Mouse (Mus musculus) mouse embryonic stem cell (cell line): ENCODE results near the gene Rad51d.

ENCODE experiments used
- in situ Hi-C, 2 experiments: fragments of 300-500 bp; cut with MboI; formaldehyde crosslinking; loops; 1 replicate in 1 of 2; 3 replicates in 1 of 2; pipeline ENCODE4 v1.14.3; 2019 to 2020; ENCODE audit warnings: low sequenced_read_pairs in 2 of 2, low pct_unique_long_range_greater_than_20kb in 1 of 2, mixed read lengths in 1 of 2; ENCODE audit not compliant: unreplicated experiment in 1 of 2

Rad51d gene

DNA sequence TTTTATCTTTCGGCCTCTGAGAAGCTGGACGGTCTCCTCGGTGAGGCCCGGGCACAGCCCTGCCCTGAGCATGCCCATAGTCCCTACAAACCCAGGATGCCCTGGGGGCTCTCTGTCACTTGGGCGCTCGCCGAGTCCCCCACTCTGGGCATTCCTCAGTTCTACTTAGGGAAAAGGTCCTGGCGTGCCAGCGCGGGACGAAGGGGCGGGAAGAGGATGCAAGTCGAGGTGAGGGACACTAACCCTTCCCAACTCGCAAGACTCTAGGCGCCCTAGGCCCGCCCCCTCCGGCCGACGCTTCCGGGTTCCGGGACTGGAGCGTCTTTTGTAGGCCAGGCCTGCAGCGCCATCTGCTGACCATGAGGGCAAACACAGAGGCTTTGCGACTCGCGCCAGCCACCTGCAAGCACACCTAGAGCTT is at the start of gene Rad51d:
Gene Rad51d (minus strand): TSS at position 273 of the 421 bp plus-strand sequence.
- in situ Hi-C loops: loop anchor here in 1 of 2 experiments (25.0 kb wide), 1 partner anchor 278 kb away; no protein-coding TSS in a partner anchor

DNA sequence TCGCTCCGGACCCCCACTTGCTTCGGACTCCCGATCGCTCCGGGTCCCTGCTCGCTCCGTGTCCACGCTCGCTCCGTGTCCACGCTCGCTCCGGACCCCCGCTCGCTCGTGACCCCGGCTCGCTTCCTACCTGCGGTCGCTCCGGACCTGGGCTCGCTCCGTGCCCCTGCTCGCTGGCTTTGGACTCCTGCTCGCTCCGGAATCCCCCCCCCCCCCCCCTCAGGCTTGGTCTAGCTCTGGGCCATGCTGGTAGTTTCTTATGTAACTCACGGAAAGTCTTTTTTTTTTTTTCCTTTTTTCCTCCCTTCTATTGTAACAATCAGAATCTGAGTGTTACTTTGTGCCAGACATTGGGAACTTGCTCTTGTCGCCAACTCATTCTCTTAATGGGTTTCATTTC is 42.8 kb upstream of the Rad51d start:
- in situ Hi-C loops: loop anchor here in 1 of 2 experiments (25.0 kb wide), 2 partner anchors 479 to 546 kb away; partner anchors contain the start of genes Rasl10b and Tmem132e

DNA sequence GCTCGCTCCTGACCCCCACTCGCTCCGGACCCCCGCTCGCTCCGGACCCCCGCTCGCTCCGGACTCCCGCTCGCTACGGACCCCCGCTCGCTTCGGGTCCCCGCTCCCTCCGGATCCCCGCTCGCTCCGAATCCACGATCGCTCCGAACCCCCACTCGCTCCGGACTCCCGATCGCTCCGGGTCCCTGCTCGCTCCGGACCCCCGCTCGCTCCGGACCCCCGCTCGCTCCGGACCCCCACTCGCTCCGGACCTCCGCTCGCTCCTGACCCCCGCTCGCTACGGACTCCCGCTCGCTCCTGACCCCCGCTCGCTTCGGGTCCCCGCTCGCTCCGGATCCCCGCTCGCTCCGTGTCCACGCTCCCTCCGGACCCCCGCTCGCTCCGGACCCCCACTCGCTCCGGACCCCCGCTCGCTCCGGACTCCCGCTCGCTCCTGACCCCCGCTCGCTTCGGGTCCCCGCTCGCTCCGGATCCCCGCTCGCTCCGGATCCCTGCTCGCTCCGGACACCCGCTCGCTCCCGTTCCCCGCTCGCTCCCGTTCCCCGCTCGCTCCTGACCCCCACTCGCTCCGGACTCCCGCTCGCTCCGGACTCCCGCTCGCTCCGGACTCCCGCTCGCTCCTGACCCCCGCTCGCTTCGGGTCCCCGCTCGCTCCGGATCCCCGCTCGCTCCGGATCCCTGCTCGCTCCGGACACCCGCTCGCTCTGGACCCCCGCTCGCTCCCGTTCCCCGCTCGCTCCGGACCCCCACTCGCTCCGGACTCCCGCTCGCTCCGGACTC is 41.4 kb upstream of the Rad51d start:
- in situ Hi-C loops: loop anchor here in 1 of 2 experiments (25.0 kb wide), 2 partner anchors 480 to 545 kb away; partner anchors contain the start of genes Rasl10b and Tmem132e

DNA sequence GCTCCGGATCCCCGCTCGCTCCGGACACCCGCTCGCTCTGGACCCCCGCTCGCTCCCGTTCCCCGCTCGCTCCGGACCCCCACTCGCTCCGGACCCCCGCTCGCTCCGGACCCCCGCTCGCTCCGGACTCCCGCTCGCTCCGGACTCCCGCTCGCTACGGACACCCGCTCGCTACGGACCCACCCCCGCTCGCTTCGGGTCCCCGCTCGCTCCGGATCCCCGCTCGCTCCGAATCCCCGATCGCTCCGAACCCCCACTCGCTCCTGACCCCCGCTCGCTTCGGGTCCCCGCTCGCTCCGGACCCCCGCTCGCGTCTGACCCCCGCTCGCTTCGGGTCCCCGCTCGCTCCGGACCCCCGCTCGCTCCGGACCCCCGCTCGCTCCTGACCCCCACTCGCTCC is 40.7 kb upstream of the Rad51d start:
- in situ Hi-C loops: loop anchor here in 1 of 2 experiments (25.0 kb wide), 2 partner anchors 481 to 544 kb away; partner anchors contain the start of genes Rasl10b and Tmem132e

DNA sequence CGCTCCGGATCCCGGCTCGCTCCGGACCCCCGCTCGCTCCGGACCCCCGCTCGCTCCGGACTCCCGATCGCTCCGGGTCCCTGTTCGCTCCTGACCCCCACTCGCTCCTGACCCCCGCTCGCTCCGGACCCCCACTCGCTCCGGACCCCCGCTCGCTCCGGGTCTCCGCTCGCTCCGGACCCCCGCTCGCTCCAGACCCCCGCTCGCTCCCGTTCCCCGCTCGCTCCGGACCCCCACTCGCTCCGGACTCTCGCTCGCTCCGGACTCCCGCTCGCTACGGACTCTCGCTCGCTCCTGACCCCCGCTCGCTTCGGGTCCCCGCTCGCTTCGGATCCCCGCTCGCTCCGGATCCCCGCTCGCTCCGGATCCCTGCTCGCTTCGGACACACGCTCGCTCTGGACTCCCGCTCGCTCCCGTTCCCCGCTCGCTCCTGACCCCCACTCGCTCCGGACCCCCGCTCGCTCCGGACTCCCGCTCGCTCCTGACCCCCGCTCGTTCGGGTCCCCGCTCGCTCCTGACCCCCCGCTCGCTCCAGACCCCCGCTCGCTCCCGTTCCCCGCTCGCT is 40.1 kb upstream of the Rad51d start:
- in situ Hi-C loops: loop anchor here in 1 of 2 experiments (25.0 kb wide), 2 partner anchors 482 to 543 kb away; partner anchors contain the start of genes Rasl10b and Tmem132e

DNA sequence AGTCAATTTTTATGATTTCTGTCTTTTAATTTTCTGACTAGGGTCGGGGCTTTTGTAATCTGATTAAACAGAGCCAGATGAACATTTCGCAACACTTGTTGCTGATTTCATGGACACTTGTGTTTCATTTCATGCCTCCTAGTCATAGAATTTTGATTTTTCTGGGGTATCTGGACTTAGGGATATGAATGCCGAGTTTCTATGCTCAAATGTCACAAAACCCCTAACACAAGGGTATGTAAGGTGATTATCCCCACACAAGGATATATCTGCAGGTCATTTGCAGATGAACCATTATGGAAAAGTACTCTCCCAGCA is 39.2 kb upstream of the Rad51d start:
- in situ Hi-C loops: loop anchor here in 1 of 2 experiments (25.0 kb wide), 2 partner anchors 483 to 542 kb away; partner anchors contain the start of genes Rasl10b and Tmem132e

DNA sequence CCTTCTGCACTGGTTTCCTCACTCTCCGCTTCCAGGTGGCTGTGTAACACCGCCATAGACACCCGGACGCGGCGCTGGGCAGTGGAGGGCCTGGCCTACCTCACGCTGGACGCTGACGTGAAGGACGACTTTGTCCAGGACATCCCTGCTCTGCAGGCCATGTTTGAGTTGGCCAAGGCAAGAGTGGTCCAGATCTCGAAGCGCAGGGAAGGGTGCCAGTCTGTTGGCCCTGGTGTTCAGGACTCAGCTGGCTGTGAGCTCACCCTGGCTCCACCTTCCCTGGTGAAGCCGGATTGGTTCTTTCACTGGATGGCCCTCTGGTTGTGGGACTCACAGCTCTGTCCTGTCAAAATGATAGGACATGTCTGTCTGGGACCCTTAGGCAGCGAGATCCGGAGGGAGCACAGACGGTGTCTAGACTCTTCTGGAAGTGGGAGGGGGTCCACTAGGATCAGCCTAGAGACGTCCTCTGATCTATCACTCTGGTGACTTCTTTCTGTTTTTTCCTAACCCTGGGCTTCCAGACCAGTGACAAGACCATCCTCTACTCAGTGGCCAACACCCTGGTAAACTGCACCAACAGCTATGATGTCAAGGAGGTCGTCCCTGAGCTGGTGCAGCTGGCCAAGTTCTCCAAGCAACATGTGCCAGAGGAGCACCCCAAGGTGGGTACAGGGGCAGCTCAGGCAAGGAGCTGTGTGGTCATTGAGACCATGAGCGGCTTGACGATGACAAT is 38.7 kb upstream of the Rad51d start:
- in situ Hi-C loops: loop anchor here in 1 of 2 experiments (25.0 kb wide), 2 partner anchors 483 to 542 kb away; partner anchors contain the start of genes Rasl10b and Tmem132e

DNA sequence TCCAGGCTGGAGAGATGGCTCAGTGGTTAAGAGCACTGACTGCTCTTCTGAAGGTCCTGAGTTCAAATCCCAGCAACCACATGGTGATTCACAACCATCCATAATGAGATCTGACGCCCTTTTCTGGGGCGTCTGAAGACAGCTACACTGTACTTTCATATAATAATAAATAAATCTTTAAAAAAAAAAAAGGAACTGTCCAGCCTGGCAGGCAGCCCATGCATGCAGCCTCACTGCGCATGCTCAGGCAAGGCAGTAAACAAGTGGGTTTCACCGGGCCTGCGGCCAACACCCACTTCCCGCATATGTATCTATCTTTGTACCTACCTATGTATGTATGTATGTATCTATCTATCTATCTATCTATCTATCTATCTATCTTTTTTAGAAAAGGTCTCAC is 33.5 kb upstream of the Rad51d start:
- in situ Hi-C loops: loop anchor here in 1 of 2 experiments (25.0 kb wide), 1 partner anchor 263 kb away; the partner anchor contains the start of genes Slfn3 and Slfn4

DNA sequence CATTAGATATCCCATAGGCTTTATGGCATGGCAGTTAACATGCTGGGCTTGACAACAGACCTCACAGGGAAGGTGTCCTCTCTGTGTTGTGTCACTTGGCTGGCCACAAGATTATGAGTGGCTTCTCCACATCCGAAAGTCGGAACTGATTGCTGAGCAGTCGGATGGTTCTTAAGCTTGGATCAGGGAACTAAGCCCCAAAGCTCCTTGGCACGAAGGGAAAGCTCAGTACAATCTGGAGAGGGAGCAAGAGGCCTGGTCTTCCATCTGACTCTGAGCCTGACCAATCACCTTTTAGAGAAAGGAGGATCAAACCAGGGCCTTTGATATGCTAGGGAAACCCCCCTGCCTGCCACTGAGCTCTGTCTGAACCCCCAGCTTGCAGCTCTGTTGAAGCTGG is 31.3 kb upstream of the Rad51d start:
- in situ Hi-C loops: loop anchor here in 1 of 2 experiments (25.0 kb wide), 1 partner anchor 266 kb away; the partner anchor contains the start of genes Slfn3 and Slfn4

DNA sequence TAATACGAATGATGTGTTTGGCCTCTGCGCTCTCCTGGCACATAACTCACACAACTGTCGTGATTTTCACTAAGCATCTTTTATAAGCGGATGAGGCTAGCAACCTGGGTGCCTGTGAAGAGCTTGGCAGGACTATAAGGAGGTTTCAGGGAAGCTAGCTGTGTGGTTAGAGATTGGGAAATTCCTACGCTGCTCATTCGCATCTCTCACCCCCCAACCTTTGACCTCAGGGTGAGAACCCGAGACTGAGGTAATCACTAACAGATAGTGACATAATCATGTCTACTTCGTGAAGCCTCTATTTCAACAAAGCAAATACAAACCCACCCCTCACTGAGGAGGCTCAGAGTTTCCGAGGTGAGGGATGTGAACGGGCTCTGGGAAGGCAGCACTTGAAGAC is 30.4 kb upstream of the Rad51d start:
- in situ Hi-C loops: loop anchor here in 1 of 2 experiments (25.0 kb wide), 1 partner anchor 267 kb away; the partner anchor contains the start of genes Slfn3 and Slfn4

DNA sequence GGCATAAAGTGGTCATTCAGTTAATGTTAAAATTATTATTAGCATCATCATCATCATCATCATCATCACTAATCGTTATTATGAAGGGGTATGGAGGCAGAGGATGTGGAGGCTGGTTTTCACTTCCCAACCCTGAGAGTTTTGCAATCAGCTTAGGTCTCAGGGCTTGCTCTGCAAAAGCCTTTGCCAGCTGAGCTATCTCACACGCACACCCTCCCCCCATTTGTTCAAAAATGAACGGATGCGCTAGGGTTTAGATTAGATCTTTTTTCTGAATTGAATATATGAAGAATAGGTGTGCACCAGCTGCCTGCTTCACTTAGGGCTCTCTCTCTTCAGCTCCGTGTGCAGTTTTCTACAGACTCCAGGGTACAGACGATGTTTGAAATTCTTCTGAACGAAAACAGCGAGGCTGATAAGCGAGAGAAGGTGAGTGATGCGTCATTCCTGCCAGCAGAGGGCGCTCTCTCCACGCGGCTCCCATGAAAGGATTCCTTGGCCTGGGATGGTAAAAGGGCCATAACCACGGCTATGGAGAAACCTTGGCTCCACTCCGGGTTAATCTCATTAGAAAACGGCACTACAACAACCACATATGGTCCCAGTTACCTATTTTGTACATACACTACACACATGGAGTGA is 24.4 kb upstream of the Rad51d start:
- in situ Hi-C loops: loop anchor here in 1 of 2 experiments (25.0 kb wide), 1 partner anchor 272 kb away; the partner anchor contains the start of genes Slfn3 and Slfn4

DNA sequence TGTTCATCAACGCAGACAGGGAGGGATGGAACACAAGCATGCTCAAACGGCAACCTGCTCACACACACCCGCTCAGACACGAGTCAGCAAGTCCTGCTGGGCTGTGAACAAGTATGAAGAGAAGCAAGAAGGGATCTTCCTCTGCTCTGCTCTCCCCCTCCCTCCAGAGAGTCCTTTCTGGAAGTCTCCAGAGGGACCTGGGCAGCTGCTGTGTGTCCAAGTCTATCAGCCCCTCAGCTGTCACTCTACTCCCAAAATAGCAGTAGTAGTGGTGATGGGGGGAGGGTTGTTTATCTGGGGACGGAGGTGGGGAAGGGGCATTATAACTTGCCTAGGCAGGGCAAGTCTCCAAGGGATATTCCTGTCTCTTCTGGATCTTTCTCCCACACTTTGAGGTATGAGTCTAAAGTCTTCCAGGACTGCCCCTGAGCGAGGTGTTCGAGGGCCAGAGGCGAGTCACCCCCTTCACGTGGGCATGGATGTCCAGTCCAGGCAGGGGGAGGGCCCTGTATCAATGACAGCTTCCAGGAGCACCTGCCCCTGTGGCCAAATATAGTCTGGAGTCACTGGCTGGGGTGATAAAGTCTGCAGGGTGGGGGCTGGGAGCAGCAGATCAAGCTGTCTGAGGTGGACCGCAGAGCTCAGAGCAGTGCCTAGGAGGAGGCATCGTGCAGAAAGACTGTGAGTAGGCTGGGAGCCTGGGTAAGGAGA is 20.4 kb upstream of the Rad51d start:
- in situ Hi-C loops: loop anchor here in 1 of 2 experiments (25.0 kb wide), 1 partner anchor 276 kb away; the partner anchor contains the start of genes Slfn3 and Slfn4

DNA sequence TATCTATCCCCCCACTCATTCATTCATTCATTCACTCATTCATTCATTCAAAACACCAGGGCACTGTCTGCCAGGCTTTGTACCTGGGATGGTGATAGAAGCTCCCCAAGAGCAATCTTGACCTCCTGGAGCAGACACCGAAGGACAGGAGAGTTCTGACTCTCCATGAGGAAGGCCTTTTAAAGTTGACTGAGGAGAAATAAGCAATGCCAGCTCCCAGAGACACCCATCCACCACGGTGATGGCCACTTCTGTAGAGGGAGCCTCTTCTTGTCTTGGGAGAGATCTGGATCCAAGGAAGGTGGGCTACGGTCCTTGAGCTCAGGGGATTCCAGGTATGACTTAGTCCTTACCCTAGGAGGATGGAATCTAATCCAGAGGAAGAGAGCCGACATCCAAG is 19.8 kb upstream of the Rad51d start, which contains the start of gene Unc45b:
Gene Unc45b (plus strand): TSS at position 301 of the 400 bp plus-strand sequence.
- in situ Hi-C loops: loop anchor here in 1 of 2 experiments (25.0 kb wide), 1 partner anchor 277 kb away; the partner anchor contains the start of genes Slfn3 and Slfn4

DNA sequence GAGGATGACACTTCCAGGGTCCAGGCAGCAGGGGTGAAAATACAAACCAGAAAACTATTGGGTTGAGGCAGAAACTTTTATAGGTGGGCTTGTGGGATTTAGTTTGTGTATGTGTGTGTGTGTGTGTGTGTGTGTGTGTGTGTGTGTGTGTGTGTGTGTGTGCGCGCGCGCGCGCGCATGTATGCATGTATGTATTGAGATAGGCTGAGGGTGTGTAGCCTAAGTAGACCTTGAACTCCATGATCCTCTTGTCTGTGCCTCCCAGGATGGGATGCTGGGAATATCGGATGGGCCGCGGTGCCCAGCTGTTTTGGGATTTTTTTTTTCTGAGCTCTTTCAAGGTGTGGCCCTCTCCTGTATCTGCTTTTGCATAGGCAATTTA is 18.2 kb upstream of the Rad51d start:
- in situ Hi-C loops: loop anchor here in 1 of 2 experiments (25.0 kb wide), 1 partner anchor 279 kb away; the partner anchor contains the start of genes Slfn3 and Slfn4

DNA sequence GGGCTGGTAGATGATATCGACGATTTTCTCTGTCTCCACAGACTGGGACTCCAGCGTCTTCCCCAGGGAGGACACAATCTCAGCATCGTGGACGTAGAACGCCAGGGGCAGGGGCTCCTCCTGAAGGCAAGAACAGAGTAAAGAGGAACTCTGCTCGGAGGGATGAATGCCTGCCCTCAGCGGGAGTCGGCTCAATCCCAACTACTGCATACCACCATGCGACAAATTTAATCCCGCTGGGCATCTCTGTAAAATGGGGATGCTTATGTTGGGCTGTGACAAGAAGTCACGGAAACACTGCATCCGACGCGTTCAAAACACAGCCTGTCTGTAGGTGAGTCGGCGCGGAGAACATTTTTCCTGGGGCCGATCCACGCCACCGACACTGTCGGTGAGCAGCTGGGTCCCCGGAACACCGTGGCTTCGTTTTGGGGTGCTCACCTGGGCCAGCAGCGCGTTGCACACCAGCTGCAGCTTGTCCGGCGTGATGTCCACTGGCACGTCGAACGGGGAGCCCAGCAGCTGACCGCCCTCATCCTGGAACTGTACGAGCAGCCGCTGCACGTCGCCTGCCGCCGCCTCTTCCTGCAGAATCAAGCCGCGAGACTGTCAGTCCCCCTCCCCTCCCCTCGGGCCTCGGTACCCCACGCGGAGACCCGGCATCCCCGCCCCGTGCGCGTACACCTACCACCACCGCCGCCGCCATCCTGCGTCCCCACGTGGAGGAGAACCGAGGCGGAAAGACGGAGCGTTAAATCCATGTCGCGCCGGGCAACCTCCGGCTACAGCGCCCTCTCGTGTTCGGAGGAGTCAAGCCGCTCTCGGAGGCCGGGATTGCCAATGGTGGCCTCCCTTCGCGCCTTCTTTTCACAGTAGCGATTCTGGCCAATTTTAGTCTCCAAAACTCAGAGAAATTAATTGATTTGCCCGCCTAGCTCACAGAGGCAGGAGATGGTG is 17.5 kb upstream of the Rad51d start, which contains the start of gene Nle1:
Gene Nle1 (minus strand): TSS at position 761 of the 957 bp plus-strand sequence.
- in situ Hi-C loops: loop anchor here in 1 of 2 experiments (25.0 kb wide), 1 partner anchor 279 kb away; the partner anchor contains the start of genes Slfn3 and Slfn4

DNA sequence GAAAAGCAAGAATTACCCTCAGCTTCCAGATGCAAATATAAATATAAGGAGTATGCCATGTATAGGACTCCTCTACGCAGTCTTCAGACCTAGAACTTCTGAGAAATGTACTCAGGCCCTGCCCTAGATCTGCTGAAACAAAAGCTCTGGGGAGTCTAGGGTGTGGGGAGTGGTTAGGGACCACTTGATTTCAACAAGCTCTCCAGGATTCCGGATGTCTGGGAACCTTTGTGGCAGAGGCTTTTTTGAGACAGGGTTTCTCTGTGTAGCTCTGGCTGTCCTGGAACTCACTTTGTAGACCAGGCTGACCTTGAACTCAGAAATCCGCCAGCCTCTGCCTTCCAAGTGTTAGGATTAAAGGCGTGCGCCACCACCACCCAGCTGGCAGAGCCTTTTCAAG is 15.4 kb upstream of the Rad51d start:
- in situ Hi-C loops: loop anchor here in 1 of 2 experiments (25.0 kb wide), 1 partner anchor 281 kb away; the partner anchor contains the start of genes Slfn3 and Slfn4
